Mouse (Mus musculus) forebrain, embryonic 11.5 days (tissue): ENCODE data around the gene Natd1. TPM values are rescaled to one million over a fixed set of nuclear protein-coding genes. Genes with fewer than 3 reads are reported as not detected.
"Not testable (repeated sequence)": the region's sequence is repeated elsewhere in the genome, so short reads cannot be mapped to it uniquely, and the experiment has no call there.

ENCODE experiments used
- ATAC-seq: fragments of 200-750 bp; cut with Nextera tagmentation; replicated peaks from 2 replicates; pipeline ENCODE4 v1.8.0; 2017; ENCODE audit warnings: moderate TSS enrichment; ENCODE audit not compliant: low FRiP score
- DNase-seq: peaks from one replicate; pipeline ENCODE4 v3.0.0-alpha.2; 2017; ENCODE audit warnings: low spot score
- H3K27ac ChIP-seq: fragments of 300-500 bp; sonication (generic); 2 replicates; pipeline ENCODE4 v1.5.1; 2014; ENCODE audit warnings: low read depth, low read length
- H3K27me3 ChIP-seq: fragments of 300-500 bp; sonication (generic); 2 replicates; pipeline ENCODE4 v1.6.1; 2014; ENCODE audit warnings: mild to moderate bottlenecking, low read length, mixed read lengths; ENCODE audit not compliant: control insufficient read depth, insufficient read depth
- H3K36me3 ChIP-seq: fragments of 300-500 bp; sonication (generic); 2 replicates; pipeline ENCODE4 v1.6.1; 2014; ENCODE audit warnings: mild to moderate bottlenecking, low read length, moderate library complexity, mixed read lengths; ENCODE audit not compliant: control insufficient read depth, insufficient read depth
- H3K4me1 ChIP-seq: fragments of 300-500 bp; sonication (generic); replicated peaks from 2 replicates; pipeline ENCODE4 v1.6.1; 2014; ENCODE audit warnings: low read length, mixed read lengths; ENCODE audit not compliant: control insufficient read depth, insufficient read depth
- H3K4me2 ChIP-seq: fragments of 300-500 bp; sonication (generic); 2 replicates; pipeline ENCODE4 v1.6.1; 2014; ENCODE audit warnings: low read depth, mild to moderate bottlenecking, low read length, moderate library complexity, mixed read lengths; ENCODE audit not compliant: severe bottlenecking
- H3K4me3 ChIP-seq: fragments of 300-500 bp; sonication (generic); 2 replicates; pipeline ENCODE4 v1.5.1; 2014; ENCODE audit warnings: low read depth, low read length
- H3K9ac ChIP-seq: fragments of 300-500 bp; sonication (generic); 2 replicates; pipeline ENCODE4 v1.6.1; 2014; ENCODE audit warnings: low read length
- H3K9me3 ChIP-seq: fragments of 300-500 bp; sonication (generic); 2 replicates; pipeline ENCODE4 v1.6.1; 2016; ENCODE audit warnings: low read length, mixed read lengths; ENCODE audit not compliant: control insufficient read depth
- WGBS: fragments of 180-500 bp; shearing (Covaris S2); extraction: QIAGEN DNeasy Blood & Tissue Kit; methylation state at CpG from one replicate; pipeline ENCODE4 v1.1.7; 2014; 5-methylcytosine and 5-hydroxymethylcytosine counted together
- polyA plus RNA-seq: library from polyadenylated mRNA; unstranded; fragments of >200 nt; fragmentation: Nextera tagmentation; extraction: Ambion mirVana; gene quantifications from 2 replicates; pipeline ENCODE4 v1.2.1, GENCODE M21; 2014

The Natd1 gene
- polyA plus RNA-seq, 1 experiment from 2014 or later = 25.7 TPM

DNA sequence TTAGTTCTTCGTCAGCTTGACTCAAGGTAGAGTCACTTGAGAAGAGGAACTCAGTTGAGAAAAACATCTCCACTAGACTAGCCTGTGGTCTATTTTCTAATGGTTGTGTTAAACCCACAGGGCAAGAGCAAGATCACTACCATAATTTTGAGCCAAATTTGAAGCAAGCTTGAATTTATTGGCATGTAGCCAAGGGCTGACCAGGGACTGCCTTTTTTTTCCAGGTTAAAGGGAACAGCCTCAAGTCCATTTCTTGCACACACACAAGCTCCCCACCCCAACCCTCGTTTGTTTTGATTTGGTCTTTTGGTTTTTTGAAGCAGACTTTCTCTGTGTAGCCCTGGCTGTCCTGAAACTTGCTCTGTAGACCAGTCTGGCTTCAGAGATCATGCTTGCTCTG lies 24.7 kb downstream of the Natd1 start:
- Histone ChIP-seq H3K27ac (no peak overlapping the region), H3K4me3 (no peak overlapping the region), H3K36me3 (no peaks in the 10 kb centered on the region), H3K9ac (no peak overlapping the region), H3K9me3 (no peaks in the 10 kb centered on the region), H3K4me1 (no peaks in the 10 kb centered on the region), H3K4me2 (no peak overlapping the region), H3K27me3 (no peaks in the 10 kb centered on the region)
- 63% methylated on average over 2 of the region's 2 CpGs for WGBS
- no peak for ATAC-seq
- no peak for DNase-seq

DNA sequence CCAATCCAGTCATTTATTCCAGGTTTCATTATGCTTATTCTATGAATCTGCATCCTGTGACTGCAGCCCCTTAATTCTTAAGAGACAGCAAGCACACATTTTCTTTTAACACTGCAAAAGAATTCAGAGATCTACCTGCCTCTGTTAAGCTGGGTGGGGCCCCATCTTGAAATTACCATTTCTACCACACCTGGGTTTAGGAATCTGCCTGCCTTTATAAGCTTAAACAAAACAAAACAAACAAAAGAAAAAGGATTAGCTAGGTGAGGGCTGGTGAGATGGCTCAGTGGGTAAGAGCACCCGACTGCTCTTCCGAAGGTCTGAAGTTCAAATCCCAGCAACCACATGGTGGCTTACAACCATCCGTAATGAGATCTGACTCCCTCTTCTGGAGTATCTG lies 27.6 kb downstream of the Natd1 start:
- H3K4me1 ChIP-seq, H3K36me3 ChIP-seq, H3K4me2 ChIP-seq, DNase-seq, H3K9me3 ChIP-seq, H3K9ac ChIP-seq, H3K27me3 ChIP-seq, ATAC-seq, H3K27ac ChIP-seq, H3K4me3 ChIP-seq: not testable (repeated sequence)
- 89% methylated on average over 2 of the region's 3 CpGs for WGBS

DNA sequence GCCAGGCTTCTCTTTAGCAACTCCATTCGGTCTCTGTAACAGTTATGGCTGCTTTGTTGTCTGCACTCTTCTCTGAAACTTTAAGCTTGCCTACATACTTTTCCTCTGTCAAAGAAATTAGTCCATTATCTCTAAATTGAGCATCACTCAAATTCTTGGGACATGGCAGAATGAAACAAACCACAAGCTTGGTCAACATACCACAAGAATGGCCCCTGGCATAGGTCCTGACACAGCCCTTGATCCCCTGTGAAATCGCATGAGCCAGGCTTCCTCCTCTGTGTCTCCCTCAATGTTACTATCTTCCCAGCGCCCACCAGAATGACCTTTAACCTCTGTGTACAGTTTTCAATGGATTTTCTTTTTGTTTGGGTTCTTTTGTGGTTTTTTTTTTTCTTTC lies 32.2 kb downstream of the Natd1 start:
- DNase-seq (no peak), ATAC-seq (no peak)
- Histone ChIP-seq H3K4me3 (no peak overlapping the region), H3K4me2 (no peak overlapping the region), H3K27me3 (no peaks in the 10 kb centered on the region), H3K4me1 (0 out of 2 replicates have a peak, but pooled peaks cover 6% of the 10 kb centered on the region), H3K36me3 (no peaks in the 10 kb centered on the region), H3K27ac (no peak overlapping the region), H3K9me3 (no peaks in the 10 kb centered on the region), H3K9ac (no peak overlapping the region)
- WGBS = 83% methylated on average over 3 of the region's 3 CpGs

DNA sequence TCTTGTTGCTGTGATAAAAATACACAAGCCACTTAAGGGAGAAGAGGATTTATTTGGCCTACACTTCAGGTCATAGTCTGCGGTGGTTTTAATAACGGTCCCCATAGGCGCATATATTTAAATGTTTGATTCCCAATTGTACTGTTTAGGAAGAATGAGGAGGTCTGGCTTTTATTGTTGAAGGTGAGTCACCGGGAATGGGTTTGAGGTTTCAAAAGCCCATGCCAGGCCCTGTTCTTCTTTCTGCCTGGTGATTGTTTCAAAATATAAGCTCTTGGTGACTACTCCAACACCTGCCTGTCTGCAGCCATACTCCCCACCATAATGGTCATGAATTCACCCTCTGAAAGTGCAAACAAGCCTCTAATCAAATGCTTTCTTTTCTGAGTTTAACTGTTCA lies 34.0 kb downstream of the Natd1 start:
- H3K27ac ChIP-seq = no peak overlapping the region
- no peaks in the 10 kb centered on the region for H3K9me3 ChIP-seq
- no peaks in the 10 kb centered on the region for H3K36me3 ChIP-seq
- H3K4me2 ChIP-seq = no peak overlapping the region
- 93% methylated on average over 4 of the region's 4 CpGs for WGBS
- H3K4me3 ChIP-seq = no peak overlapping the region
- H3K4me1 ChIP-seq = peaks cover 10% of the 10 kb centered on the region; the same call in 1 of the 2 replicates
- H3K27me3 ChIP-seq = no peaks in the 10 kb centered on the region
- no peak for ATAC-seq
- no peak for DNase-seq
- H3K9ac ChIP-seq = no peak overlapping the region

DNA sequence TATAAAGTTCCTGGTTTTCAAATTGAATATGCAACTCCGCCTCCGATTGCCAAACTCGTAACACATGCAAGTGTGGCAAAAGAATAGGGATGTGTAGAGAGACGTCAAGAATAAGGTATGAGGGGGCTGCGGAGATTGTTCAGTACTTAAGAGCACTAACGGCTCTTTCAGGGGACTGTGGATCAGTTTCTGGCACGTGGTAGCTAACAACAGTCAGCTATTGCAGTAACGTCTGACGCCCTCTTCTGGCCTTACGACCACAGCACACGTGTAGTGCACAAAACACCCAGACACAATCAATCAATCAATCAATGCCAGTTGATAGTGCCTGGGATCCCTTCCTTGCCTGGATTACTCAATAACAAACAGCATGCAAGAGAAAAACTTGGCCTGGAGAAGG lies 35.1 kb downstream of the Natd1 start:
- ATAC-seq = no peak
- Histone ChIP-seq H3K9me3 (no peaks in the 10 kb centered on the region), H3K4me3 (peak overlapping the region; percentile 99), H3K27ac (peak overlapping the region; percentile 93), H3K9ac (peak overlapping the region; percentile 92), H3K4me2 (peak overlapping the region; percentile 84), H3K27me3 (no peaks in the 10 kb centered on the region), H3K4me1 (peaks cover 10% of the 10 kb centered on the region; the same call in 1 of the 2 replicates), H3K36me3 (no peaks in the 10 kb centered on the region)
- WGBS = 1% methylated on average over 11 of the region's 11 CpGs
- DNase-seq = peak; percentile 75

DNA sequence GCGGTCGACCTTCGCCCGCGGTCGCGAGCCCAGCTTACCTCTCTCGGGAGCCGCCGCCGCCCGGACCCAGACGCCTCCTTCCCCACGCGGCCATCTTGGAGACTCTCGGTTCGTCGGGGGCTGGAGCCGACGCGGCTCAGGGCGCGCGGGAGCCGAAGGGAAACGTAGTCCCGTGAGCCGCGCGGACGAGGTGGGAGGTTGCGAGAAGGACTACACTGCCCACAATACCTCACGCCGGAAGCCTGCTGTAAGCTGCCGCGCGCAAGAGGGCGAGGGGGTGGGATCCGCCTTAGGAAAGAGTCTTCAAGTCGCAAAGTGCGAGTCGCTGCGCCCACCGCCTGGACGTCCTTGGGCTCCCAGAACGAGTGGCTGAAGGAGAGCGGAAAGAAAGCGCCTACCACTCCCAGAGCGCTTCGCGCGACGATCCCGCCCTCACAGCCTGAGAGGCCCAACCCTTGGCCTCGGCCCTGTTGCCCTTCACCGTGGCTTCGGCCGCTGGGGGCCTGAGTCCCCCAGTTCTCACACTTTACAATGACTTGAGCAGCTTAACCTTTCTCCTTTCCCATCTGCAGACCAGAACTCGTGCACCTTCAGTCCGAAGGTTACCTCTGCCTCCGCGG lies 35.8 kb downstream of the Natd1 start, which contains the start of gene Tmem11:
Gene Tmem11 (minus strand): TSS at position 598 of the 620 bp plus-strand sequence.
- no peaks in the 10 kb centered on the region for H3K36me3 ChIP-seq
- peak; percentile 96 for DNase-seq
- WGBS = under 1% methylated on average over 61 of the region's 62 CpGs
- H3K4me2 ChIP-seq = peak within 1 kb of the TSS; percentile 84
- peak within 1 kb of the TSS; percentile 92 for H3K9ac ChIP-seq
- no peaks in the 10 kb centered on the region for H3K9me3 ChIP-seq
- H3K27me3 ChIP-seq = no peaks in the 10 kb centered on the region
- H3K4me1 ChIP-seq = peaks cover 10% of the 10 kb centered on the region; the same call in 1 of the 2 replicates
- ATAC-seq = peak; percentile 99
- peak within 1 kb of the TSS; percentile 93 for H3K27ac ChIP-seq
- peak within 1 kb of the TSS; percentile 99 for H3K4me3 ChIP-seq

DNA sequence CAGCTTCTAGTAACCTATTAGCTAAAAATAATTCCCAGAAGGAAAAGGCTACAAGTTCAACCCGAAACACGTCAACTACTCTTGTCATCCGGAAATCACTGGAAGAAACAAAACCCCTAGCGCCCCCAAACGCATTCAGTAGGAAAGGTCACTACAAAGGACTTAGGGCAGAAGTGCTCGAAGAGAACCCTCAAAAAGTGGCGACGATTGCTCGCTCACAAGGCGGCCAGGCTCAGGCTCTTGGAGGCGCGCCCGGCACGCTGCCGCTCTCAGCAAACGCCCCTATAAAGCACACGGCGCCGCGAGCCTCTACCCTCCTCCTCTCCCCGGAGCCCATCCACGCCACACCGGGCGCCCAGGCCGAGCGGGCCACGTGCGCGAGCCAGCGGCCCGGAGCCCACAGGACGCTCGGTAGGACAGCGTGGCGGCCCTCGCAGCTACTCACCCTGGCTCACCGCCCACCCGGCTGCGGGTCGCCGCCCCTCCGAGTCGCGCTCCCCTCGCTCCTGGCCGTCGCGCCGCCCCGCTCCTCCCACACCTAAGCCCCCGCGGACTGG lies 36.4 kb downstream of the Natd1 start:
- Histone ChIP-seq H3K4me3 (peak overlapping the region; percentile 99), H3K36me3 (no peaks in the 10 kb centered on the region), H3K4me2 (peak overlapping the region; percentile 65), H3K9me3 (no peaks in the 10 kb centered on the region), H3K9ac (peak overlapping the region; percentile 92), H3K27me3 (no peaks in the 10 kb centered on the region), H3K27ac (peak overlapping the region; percentile 71), H3K4me1 (peaks cover 10% of the 10 kb centered on the region; the same call in 1 of the 2 replicates)
- WGBS = under 1% methylated on average over 49 of the region's 52 CpGs
- ATAC-seq (peak; percentile 71), DNase-seq (no peak)

DNA sequence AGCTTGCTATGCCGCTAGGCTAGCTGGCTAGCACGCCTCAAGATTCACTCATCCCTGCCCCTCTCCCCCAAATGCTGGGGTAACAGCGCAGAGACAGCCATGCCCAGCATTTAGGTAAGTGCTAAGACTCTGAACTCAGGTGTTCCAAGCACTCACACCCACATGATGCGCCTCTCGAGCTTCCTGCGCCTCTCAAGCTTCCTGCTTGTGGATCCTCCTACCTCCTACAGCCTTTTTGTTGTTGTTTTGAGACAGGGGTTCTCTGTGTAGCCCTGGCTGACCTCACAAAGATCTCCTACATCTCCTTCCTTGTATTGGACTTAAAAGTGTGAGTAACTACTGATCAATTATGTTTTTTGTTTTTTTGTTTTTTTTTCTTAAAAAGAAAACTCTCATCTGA lies 41.4 kb downstream of the Natd1 start:
- Histone ChIP-seq H3K4me1 (peaks cover 4% of the 10 kb centered on the region; the same call in 1 of the 2 replicates), H3K4me3 (no peak overlapping the region), H3K9ac (no peak overlapping the region), H3K36me3 (no peaks in the 10 kb centered on the region), H3K27me3 (no peaks in the 10 kb centered on the region), H3K9me3 (no peaks in the 10 kb centered on the region), H3K4me2 (no peak overlapping the region), H3K27ac (no peak overlapping the region)
- ATAC-seq = no peak
- 92% methylated on average over 6 of the region's 6 CpGs for WGBS
- DNase-seq = no peak

DNA sequence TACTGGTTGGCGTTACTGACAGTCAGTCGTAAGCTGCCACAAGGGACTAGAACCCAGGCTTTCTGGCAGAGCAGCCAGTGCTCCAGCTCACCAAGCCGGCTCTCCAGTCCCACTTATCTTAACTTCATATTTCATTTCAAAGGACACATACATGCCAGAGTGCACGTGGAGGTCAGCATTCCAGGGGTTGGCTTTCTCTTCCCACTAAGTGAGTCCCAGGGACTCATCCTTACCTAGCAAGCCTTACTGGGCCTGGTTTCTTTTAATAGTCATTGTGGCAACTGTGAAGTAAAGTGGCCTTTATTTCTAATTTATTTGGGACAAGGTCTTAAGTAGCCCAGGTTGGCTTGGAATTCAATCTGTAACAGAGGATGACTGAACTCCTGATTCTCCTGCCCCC lies 43.1 kb downstream of the Natd1 start:
- Histone ChIP-seq H3K27ac (no peak overlapping the region), H3K4me2 (no peak overlapping the region), H3K9me3 (no peaks in the 10 kb centered on the region), H3K4me1 (no peaks in the 10 kb centered on the region), H3K36me3 (no peaks in the 10 kb centered on the region), H3K27me3 (no peaks in the 10 kb centered on the region), H3K4me3 (no peak overlapping the region), H3K9ac (no peak overlapping the region)
- ATAC-seq (no peak), DNase-seq (no peak)
- 91% methylated on average over 4 of the region's 4 CpGs for WGBS
